Mouse (Mus musculus) limb, embryonic 15.5 days (tissue): ENCODE results near the gene Fbxo47. TPM values are rescaled to one million over a fixed set of nuclear protein-coding genes. Genes with fewer than 3 reads are reported as not detected.
"Not testable (repeated sequence)": the region's sequence is repeated elsewhere in the genome, so short reads cannot be mapped to it uniquely, and the experiment has no call there.

Experiments
- ATAC-seq: fragments of 200-750 bp; cut with Nextera tagmentation; 2 replicates; pipeline ENCODE4 v1.8.0; 2017; ENCODE audit warnings: low read depth, moderate TSS enrichment; ENCODE audit not compliant: insufficient number of reproducible peaks, low FRiP score, low TSS enrichment
- H3K27ac ChIP-seq: fragments of 300-500 bp; sonication (generic); 2 replicates; pipeline ENCODE4 v1.5.1; 2015; ENCODE audit warnings: moderate library complexity, mild to moderate bottlenecking, inconsistent platforms
- H3K27me3 ChIP-seq: fragments of 300-500 bp; sonication (generic); 2 replicates; pipeline ENCODE4 v1.6.1; 2015; ENCODE audit warnings: inconsistent platforms
- H3K36me3 ChIP-seq: fragments of 300-500 bp; sonication (generic); 2 replicates; pipeline ENCODE4 v1.6.1; 2015; ENCODE audit warnings: inconsistent platforms
- H3K4me1 ChIP-seq: fragments of 300-500 bp; sonication (generic); 2 replicates; pipeline ENCODE4 v1.6.1; 2015; ENCODE audit warnings: inconsistent platforms
- H3K4me2 ChIP-seq: fragments of 300-500 bp; sonication (generic); 2 replicates; pipeline ENCODE4 v1.6.1; 2015; ENCODE audit warnings: mild to moderate bottlenecking, inconsistent platforms
- H3K4me3 ChIP-seq: fragments of 300-500 bp; sonication (generic); 2 replicates; pipeline ENCODE4 v1.5.1; 2015; ENCODE audit warnings: mild to moderate bottlenecking, inconsistent platforms
- H3K9ac ChIP-seq: fragments of 300-500 bp; sonication (generic); 2 replicates; pipeline ENCODE4 v1.6.1; 2015; ENCODE audit warnings: inconsistent platforms
- H3K9me3 ChIP-seq: fragments of 300-500 bp; sonication (generic); 2 replicates; pipeline ENCODE4 v1.6.1; 2016; ENCODE audit warnings: inconsistent platforms
- WGBS: fragments of 180-500 bp; shearing (Covaris S2); methylation state at CpG from one replicate; pipeline ENCODE4 v1.1.7; 2015; 5-methylcytosine and 5-hydroxymethylcytosine counted together
- polyA plus RNA-seq: library from polyadenylated mRNA; unstranded; fragments of >200 nt; fragmentation: Nextera tagmentation; extraction: Ambion mirVana; gene quantifications from 2 replicates; pipeline ENCODE4 v1.2.1, GENCODE M21; 2015

The Fbxo47 gene
- polyA plus RNA-seq, 1 experiment from 2014 or later, result 0.74 TPM

- no peak for ATAC-seq
- Histone ChIP-seq H3K27me3 (no peaks in the 10 kb centered on the region), H3K9ac (no peak overlapping the region), H3K9me3 (no peaks in the 10 kb centered on the region), H3K36me3 (peaks cover 32% of the 10 kb centered on the region), H3K27ac (peak overlapping the region; percentile 88), H3K4me2 (peak overlapping the region; percentile 60; the same call in 1 of the 2 replicates), H3K4me1 (peaks cover 17% of the 10 kb centered on the region), H3K4me3 (peak overlapping the region; percentile 46; the same call in 1 of the 2 replicates)
- 60% methylated on average over 2 of the region's 2 CpGs for WGBS
Observed at GRCm38 (mm10) chr11:97840135-97840490, 43.8 kb downstream of the Fbxo47 start.

- Histone ChIP-seq H3K27ac (peak overlapping the region; percentile 22), H3K27me3 (no peaks in the 10 kb centered on the region), H3K9ac (no peak overlapping the region), H3K4me2 (no peak overlapping the region), H3K36me3 (peaks cover 37% of the 10 kb centered on the region), H3K4me1 (peaks cover 17% of the 10 kb centered on the region), H3K9me3 (no peaks in the 10 kb centered on the region), H3K4me3 (no peak overlapping the region)
- no peak for ATAC-seq
- 51% methylated on average over 11 of the region's 11 CpGs for WGBS
Observed at GRCm38 (mm10) chr11:97839441-97840134, 44.4 kb downstream of the Fbxo47 start.

GRCm38 (mm10) chr11:97838779-97839440 is 45.0 kb downstream of the Fbxo47 start:
- peak overlapping the region; percentile 22 for H3K27ac ChIP-seq
- no peak overlapping the region for H3K9ac ChIP-seq
- H3K9me3 ChIP-seq, result no peaks in the 10 kb centered on the region
- H3K4me2 ChIP-seq, result no peak overlapping the region
- peaks cover 17% of the 10 kb centered on the region for H3K4me1 ChIP-seq
- WGBS, result 39% methylated on average over 10 of the region's 10 CpGs
- H3K36me3 ChIP-seq, result peaks cover 44% of the 10 kb centered on the region
- no peak overlapping the region for H3K4me3 ChIP-seq
- H3K27me3 ChIP-seq, result no peaks in the 10 kb centered on the region
- ATAC-seq, result no peak

GRCm38 (mm10) chr11:97837641-97838149 is 46.3 kb downstream of the Fbxo47 start:
- WGBS, result 78% methylated on average over 7 of the region's 7 CpGs
- peaks cover 17% of the 10 kb centered on the region for H3K4me1 ChIP-seq
- H3K4me3 ChIP-seq, result no peak overlapping the region
- no peaks in the 10 kb centered on the region for H3K27me3 ChIP-seq
- no peak overlapping the region for H3K9ac ChIP-seq
- H3K36me3 ChIP-seq, result peaks cover 55% of the 10 kb centered on the region
- ATAC-seq, result no peak
- no peak overlapping the region for H3K27ac ChIP-seq
- H3K4me2 ChIP-seq, result no peak overlapping the region
- no peaks in the 10 kb centered on the region for H3K9me3 ChIP-seq

- H3K9ac ChIP-seq, ATAC-seq, H3K27ac ChIP-seq, H3K27me3 ChIP-seq, H3K4me3 ChIP-seq, H3K4me2 ChIP-seq, H3K9me3 ChIP-seq: not testable (repeated sequence)
- WGBS, result 85% methylated on average over 9 of the region's 9 CpGs
- H3K36me3 ChIP-seq, result peaks cover 62% of the 10 kb centered on the region
- peaks cover 15% of the 10 kb centered on the region for H3K4me1 ChIP-seq
Observed at GRCm38 (mm10) chr11:97837051-97837450, 46.9 kb downstream of the Fbxo47 start.

GRCm38 (mm10) chr11:97836541-97836940 is 47.4 kb downstream of the Fbxo47 start:
- 59% methylated on average over 8 of the region's 8 CpGs for WGBS

GRCm38 (mm10) chr11:97833352-97833751 is 50.6 kb downstream of the Fbxo47 start:
- Histone ChIP-seq H3K9ac (no peak overlapping the region), H3K27me3 (no peaks in the 10 kb centered on the region), H3K4me1 (no peaks in the 10 kb centered on the region), H3K36me3 (peaks cover 86% of the 10 kb centered on the region), H3K9me3 (no peaks in the 10 kb centered on the region), H3K27ac (no peak overlapping the region), H3K4me2 (no peak overlapping the region), H3K4me3 (no peak overlapping the region)
- no peak for ATAC-seq
- 87% methylated on average over 15 of the region's 15 CpGs for WGBS

More at GRCm38 (mm10) chr11:97836541-97836940, 47.4 kb downstream of the Fbxo47 start:
- H3K36me3 ChIP-seq, result peaks cover 67% of the 10 kb centered on the region
- peaks cover 14% of the 10 kb centered on the region for H3K4me1 ChIP-seq
- H3K4me2 ChIP-seq, result no peak overlapping the region
- no peaks in the 10 kb centered on the region for H3K9me3 ChIP-seq
- H3K4me3 ChIP-seq, result no peak overlapping the region
- H3K27me3 ChIP-seq, result no peaks in the 10 kb centered on the region
- no peak overlapping the region for H3K27ac ChIP-seq
- ATAC-seq, result no peak
- no peak overlapping the region for H3K9ac ChIP-seq

GRCm38 (mm10) chr11:97832001-97832400 is 52.0 kb downstream of the Fbxo47 start:
- Histone ChIP-seq H3K4me1 (no peaks in the 10 kb centered on the region), H3K36me3 (peaks cover 87% of the 10 kb centered on the region), H3K27ac (no peak overlapping the region), H3K4me2 (no peak overlapping the region), H3K4me3 (no peak overlapping the region), H3K9ac (no peak overlapping the region), H3K27me3 (no peaks in the 10 kb centered on the region), H3K9me3 (no peaks in the 10 kb centered on the region)
- 82% methylated on average over 11 of the region's 11 CpGs for WGBS
- ATAC-seq, result no peak

- 85% methylated on average over 6 of the region's 6 CpGs for WGBS
- Histone ChIP-seq H3K9me3 (no peaks in the 10 kb centered on the region), H3K27me3 (no peaks in the 10 kb centered on the region), H3K36me3 (peaks cover 85% of the 10 kb centered on the region), H3K4me1 (no peaks in the 10 kb centered on the region), H3K4me2 (no peak overlapping the region), H3K4me3 (no peak overlapping the region), H3K27ac (0 out of 2 replicates have a peak overlapping the region, but pooled peaks have one; percentile 1), H3K9ac (no peak overlapping the region)
- ATAC-seq, result no peak
Observed at GRCm38 (mm10) chr11:97830501-97830900, 53.5 kb downstream of the Fbxo47 start.

GRCm38 (mm10) chr11:97829913-97830476 is 54.0 kb downstream of the Fbxo47 start:
- no peak for ATAC-seq
- H3K27ac ChIP-seq, result 0 out of 2 replicates have a peak overlapping the region, but pooled peaks have one; percentile 1
- no peaks in the 10 kb centered on the region for H3K4me1 ChIP-seq
- H3K4me2 ChIP-seq, result no peak overlapping the region
- H3K9me3 ChIP-seq, result no peaks in the 10 kb centered on the region
- H3K27me3 ChIP-seq, result no peaks in the 10 kb centered on the region
- peaks cover 86% of the 10 kb centered on the region for H3K36me3 ChIP-seq
- 84% methylated on average over 12 of the region's 12 CpGs for WGBS
- no peak overlapping the region for H3K9ac ChIP-seq
- no peak overlapping the region for H3K4me3 ChIP-seq

GRCm38 (mm10) chr11:97829365-97829764 is 54.6 kb downstream of the Fbxo47 start:
- Histone ChIP-seq H3K9me3 (no peaks in the 10 kb centered on the region), H3K4me1 (no peaks in the 10 kb centered on the region), H3K4me3 (no peak overlapping the region), H3K9ac (no peak overlapping the region), H3K27me3 (no peaks in the 10 kb centered on the region), H3K4me2 (no peak overlapping the region), H3K36me3 (peaks cover 86% of the 10 kb centered on the region), H3K27ac (no peak overlapping the region)
- WGBS, result 88% methylated on average over 7 of the region's 7 CpGs
- no peak for ATAC-seq

GRCm38 (mm10) chr11:97827654-97828053 is 56.3 kb downstream of the Fbxo47 start:
- no peaks in the 10 kb centered on the region for H3K27me3 ChIP-seq
- 76% methylated on average over 6 of the region's 6 CpGs for WGBS
- H3K27ac ChIP-seq, result no peak overlapping the region
- H3K9ac ChIP-seq, result no peak overlapping the region
- H3K9me3 ChIP-seq, result no peaks in the 10 kb centered on the region
- ATAC-seq, result no peak
- no peak overlapping the region for H3K4me2 ChIP-seq
- no peak overlapping the region for H3K4me3 ChIP-seq
- H3K4me1 ChIP-seq, result no peaks in the 10 kb centered on the region
- peaks cover 83% of the 10 kb centered on the region for H3K36me3 ChIP-seq
